In the genomic region with DNA sequence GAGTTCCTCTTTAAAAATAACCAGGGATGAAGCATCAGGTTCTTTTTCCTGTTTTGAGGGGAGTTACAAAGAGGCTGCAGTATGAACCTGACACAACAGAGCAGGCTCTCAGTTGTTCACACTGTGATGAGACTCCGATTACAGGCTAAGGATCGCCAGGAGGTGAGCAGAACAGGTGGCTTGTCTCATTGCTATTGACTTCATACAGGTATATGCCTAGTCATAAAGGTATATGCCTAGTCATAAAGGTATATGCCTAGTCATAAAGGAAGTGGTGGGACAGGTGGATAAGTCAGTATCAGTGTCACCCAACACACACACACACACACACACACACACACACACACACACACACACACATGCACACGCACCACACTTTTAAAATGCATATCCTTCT, we compare ENCODE assay signal across 13 mouse cellular contexts.
A peak's percentile ranks its signal among the peaks of the same experiment; 100 is the strongest.
DNase-seq lines count a peak whose midpoint lies in the region; ATAC-seq lines count a peak whose summit lies in the region.
"Had no signal": no experiment of that assay in that cellular context is flagged by ENCODE, and none has a peak within 500 bp of the region (broad histone marks: within the 10 kb centered on the region; RNA-seq: fewer than 3 reads in every experiment).

No protein-coding gene starts in this region.

- no peak for ATAC-seq in kidney, embryonic 15.5 days (replicated peaks; ENCODE audit: low FRiP score)
- 0 out of 2 replicates have a peak, but pooled peaks have one; percentile 9 for ATAC-seq in hindbrain, embryonic 13.5 days (ENCODE audit: low FRiP score)
- ATAC-seq in midbrain, embryonic 14.5 days (ENCODE audit: low FRiP score, low TSS enrichment) = no peak

- peak overlapping the region; percentile 92 for H3K27ac ChIP-seq in kidney, embryonic 15.5 days
- H3K27ac ChIP-seq in embryonic facial prominence, embryonic 10.5 days (replicated peaks) = 0 out of 2 replicates have a peak overlapping the region, but pooled peaks have one; percentile 46
- peak overlapping the region; percentile 87 for H3K27ac ChIP-seq in hindbrain, embryonic 13.5 days
- H3K27ac ChIP-seq in midbrain, embryonic 14.5 days (replicated peaks; ENCODE audit: low read depth, low read length) = peak overlapping the region; percentile 68
- H3K27ac ChIP-seq: embryonic facial prominence, embryonic 15.5 days; limb, embryonic 12.5 days had no signal

- peaks cover 46% of the 10 kb centered on the region for H3K4me1 ChIP-seq in kidney, embryonic 15.5 days
- H3K4me1 ChIP-seq in embryonic facial prominence, embryonic 10.5 days = peaks cover 41% of the 10 kb centered on the region
- H3K4me1 ChIP-seq in hindbrain, embryonic 13.5 days (replicated peaks) = peaks cover 49% of the 10 kb centered on the region
- H3K4me1 ChIP-seq in midbrain, embryonic 14.5 days (ENCODE audit: control insufficient read depth, insufficient read depth, low read length) = peaks cover 23% of the 10 kb centered on the region
- H3K4me1 ChIP-seq: limb, embryonic 12.5 days had no signal

- no peaks in the 10 kb centered on the region for H3K36me3 ChIP-seq in kidney, embryonic 15.5 days
- H3K36me3 ChIP-seq in embryonic facial prominence, embryonic 10.5 days (replicated peaks) = no peaks in the 10 kb centered on the region
- H3K36me3 ChIP-seq in hindbrain, embryonic 13.5 days = no peaks in the 10 kb centered on the region
- no peaks in the 10 kb centered on the region for H3K36me3 ChIP-seq in midbrain, embryonic 14.5 days (ENCODE audit: control insufficient read depth, insufficient read depth, low read length)
- H3K36me3 ChIP-seq: embryonic facial prominence, embryonic 15.5 days; limb, embryonic 12.5 days had no signal

- H3K27me3 ChIP-seq in kidney, embryonic 15.5 days = no peaks in the 10 kb centered on the region
- H3K27me3 ChIP-seq in embryonic facial prominence, embryonic 10.5 days (replicated peaks; ENCODE audit: low read depth, poor library complexity, severe bottlenecking) = no peaks in the 10 kb centered on the region
- no peaks in the 10 kb centered on the region for H3K27me3 ChIP-seq in hindbrain, embryonic 13.5 days
- no peaks in the 10 kb centered on the region for H3K27me3 ChIP-seq in midbrain, embryonic 14.5 days (ENCODE audit: control insufficient read depth, insufficient read depth, low read length)
- H3K27me3 ChIP-seq: embryonic facial prominence, embryonic 15.5 days; limb, embryonic 12.5 days had no signal

- H3K9ac ChIP-seq in kidney, embryonic 15.5 days = no peak overlapping the region
- no peak overlapping the region for H3K9ac ChIP-seq in hindbrain, embryonic 13.5 days
- H3K9ac ChIP-seq in midbrain, embryonic 14.5 days (replicated peaks; ENCODE audit: low read length) = no peak overlapping the region
- H3K9ac ChIP-seq: embryonic facial prominence, embryonic 15.5 days; limb, embryonic 12.5 days; lung, embryonic 14.5 days had no signal

- H3K9me3 ChIP-seq in kidney, embryonic 15.5 days (replicated peaks) = no peaks in the 10 kb centered on the region
- no peaks in the 10 kb centered on the region for H3K9me3 ChIP-seq in embryonic facial prominence, embryonic 10.5 days
- H3K9me3 ChIP-seq in hindbrain, embryonic 13.5 days = no peaks in the 10 kb centered on the region
- H3K9me3 ChIP-seq in midbrain, embryonic 14.5 days (ENCODE audit: control insufficient read depth, low read length) = no peaks in the 10 kb centered on the region
- H3K9me3 ChIP-seq: embryonic facial prominence, embryonic 15.5 days; limb, embryonic 12.5 days had no signal

- 0 out of 2 replicates have a peak overlapping the region, but pooled peaks have one; percentile 21 for H3K4me2 ChIP-seq in kidney, embryonic 15.5 days
- no peak overlapping the region for H3K4me2 ChIP-seq in hindbrain, embryonic 13.5 days
- H3K4me2 ChIP-seq in midbrain, embryonic 14.5 days (ENCODE audit: low read length) = no peak overlapping the region
- H3K4me2 ChIP-seq: embryonic facial prominence, embryonic 15.5 days; heart, embryonic 11.5 days; limb, embryonic 12.5 days; lung, embryonic 14.5 days had no signal

- 65% methylated on average over 3 of the region's 3 CpGs for WGBS in kidney, embryonic 15.5 days
- 91% methylated on average over 3 of the region's 3 CpGs for WGBS in embryonic facial prominence, embryonic 10.5 days
- WGBS in hindbrain, embryonic 13.5 days = 82% methylated on average over 3 of the region's 3 CpGs
- 82% methylated on average over 3 of the region's 3 CpGs for WGBS in midbrain, embryonic 14.5 days

- no peak for DNase-seq in kidney, postnatal 14 days
- no peak for DNase-seq in embryonic facial prominence, embryonic 10.5 days (ENCODE audit: low spot score)
- no peak for DNase-seq in midbrain, embryonic 14.5 days
- DNase-seq in ovary, postnatal 36 days (ENCODE audit: low spot score) = no peak
- DNase-seq in right cerebral cortex, postnatal 36 days (ENCODE audit: low spot score in 2 of 2) = no peak
- DNase-seq in layer of hippocampus, postnatal 10 days (ENCODE audit: low spot score in 2 of 2) = no peak
- DNase-seq: lung, embryonic 14.5 days; thymus, postnatal 25 days had no signal

- no peak overlapping the region for H3K4me3 ChIP-seq in kidney, embryonic 15.5 days (replicated peaks)
- no peak overlapping the region for H3K4me3 ChIP-seq in embryonic facial prominence, embryonic 10.5 days
- H3K4me3 ChIP-seq in hindbrain, embryonic 13.5 days = no peak overlapping the region
- H3K4me3 ChIP-seq in midbrain, embryonic 14.5 days (replicated peaks; ENCODE audit: low read depth, low read length) = no peak overlapping the region
- H3K4me3 ChIP-seq: embryonic facial prominence, embryonic 15.5 days; limb, embryonic 12.5 days had no signal
